Mouse (Mus musculus) heart, adult 8-10 months (tissue): ENCODE results near the gene Pofut1. TPM values are rescaled to one million over a fixed set of nuclear protein-coding genes. Genes with fewer than 3 reads are reported as not detected.
"Not testable (repeated sequence)": the region's sequence is repeated elsewhere in the genome, so short reads cannot be mapped to it uniquely, and the experiment has no call there.

Source experiments
- DNase-seq: peaks from one replicate; pipeline ENCODE4 v3.0.0; 2022; ENCODE audit warnings: low spot score
- total RNA-seq, 4 experiments: library from RNA; stranded (reverse); gene quantifications; 2 replicates each; pipeline ENCODE4 v1.2.4; 2022

Pofut1 gene
- total RNA-seq, 4 experiments from 2014 or later: 10.6 to 14.9 (median 13.5) TPM

DNA sequence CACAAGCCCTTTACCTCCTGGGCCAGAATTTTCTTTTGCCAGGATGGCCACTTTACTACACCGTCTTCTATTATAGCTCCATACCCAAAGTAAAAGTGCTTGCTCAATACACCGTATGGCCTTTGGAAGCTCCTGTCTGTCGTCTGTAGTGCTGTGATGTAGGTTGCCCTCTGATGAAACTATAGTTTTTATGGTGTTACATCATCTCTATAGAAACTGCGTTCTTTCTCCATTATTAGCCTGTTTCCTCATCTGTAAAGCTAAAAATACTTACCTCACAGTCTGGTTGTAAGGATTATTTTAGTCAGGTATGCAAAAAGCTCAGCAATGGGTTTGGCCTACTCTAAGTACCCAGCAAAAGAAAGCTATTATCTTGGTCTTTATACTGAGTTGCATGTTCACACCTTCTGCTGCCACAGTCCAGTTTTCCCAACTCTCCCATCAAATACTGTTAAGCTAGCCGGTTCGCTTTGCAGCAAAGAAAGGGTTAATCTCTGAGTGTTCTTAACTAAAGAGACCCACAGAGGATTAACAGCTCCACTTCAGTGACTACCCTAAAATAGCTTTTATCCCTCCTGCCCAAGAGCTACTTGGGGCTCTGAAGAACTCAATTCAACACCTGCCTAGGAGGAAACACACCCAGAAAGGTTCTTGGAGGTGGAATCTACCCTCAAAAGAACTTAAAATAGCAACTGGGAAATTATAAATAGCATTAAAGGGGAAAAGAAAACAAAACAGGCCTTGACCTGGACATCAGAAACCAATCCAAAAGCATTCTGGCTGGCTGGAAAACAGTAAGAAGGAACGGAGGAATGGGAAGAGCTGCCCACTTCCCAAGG, 2.1 kb upstream of the Pofut1 start:
- DNase-seq: no peak

DNA sequence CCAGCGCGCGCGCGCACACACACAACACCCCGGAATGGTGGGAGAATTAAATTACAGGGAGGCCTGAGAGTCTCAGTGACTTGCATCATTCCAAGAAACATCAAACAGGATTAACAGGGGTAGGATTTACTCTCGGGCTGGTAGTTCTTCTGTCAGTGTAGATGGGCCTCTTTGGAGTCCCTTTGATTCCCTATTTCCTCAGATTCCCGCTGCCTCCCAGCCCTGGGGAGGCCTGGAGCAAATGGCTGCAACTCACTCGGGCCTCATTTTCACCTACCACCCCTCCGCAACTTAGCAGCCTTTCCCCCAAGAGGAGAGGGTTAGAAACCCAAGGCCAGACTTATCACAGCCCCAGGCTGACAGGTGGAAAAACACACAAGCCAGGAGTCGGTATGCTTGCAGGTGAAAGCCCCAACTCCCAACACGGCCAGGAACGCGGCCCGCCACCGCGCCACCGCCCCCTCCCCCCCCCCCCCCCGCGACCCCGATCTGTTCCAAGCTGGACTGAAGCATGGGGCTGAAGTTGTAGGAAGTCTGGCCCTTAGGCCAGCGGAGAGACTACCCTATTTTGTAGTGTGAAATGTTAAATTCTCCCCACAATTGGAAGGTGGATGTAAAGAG, 1.4 kb upstream of the Pofut1 start:
- no peak for DNase-seq

DNA sequence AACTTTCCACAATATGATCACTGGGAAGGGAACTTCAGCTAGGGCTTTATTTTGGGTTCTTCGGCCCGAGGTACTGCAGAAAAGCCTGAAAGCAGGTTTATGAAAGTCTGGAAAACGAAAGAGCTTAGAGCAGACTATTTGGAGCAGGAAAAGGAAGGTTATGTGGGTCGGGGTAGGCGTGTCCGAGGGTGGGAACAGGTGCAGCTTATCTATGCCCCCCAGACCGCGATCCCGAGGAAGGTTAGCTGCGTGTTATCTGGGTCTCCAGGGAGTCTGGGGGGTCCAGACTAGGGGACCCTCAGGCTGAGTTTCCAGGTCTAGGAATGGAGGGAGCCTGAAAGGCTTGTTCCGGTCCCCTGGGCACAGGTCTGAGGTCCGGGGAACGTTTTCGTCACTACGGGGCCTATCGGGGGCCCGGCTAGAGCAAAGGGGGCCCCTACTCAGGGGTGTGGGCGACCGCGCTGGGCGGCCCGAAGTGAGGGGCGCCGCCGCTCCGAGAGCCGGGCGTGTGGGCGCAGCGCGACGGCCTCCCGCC, 565 bp upstream of the Pofut1 start:
- DNase-seq: no peak

DNA sequence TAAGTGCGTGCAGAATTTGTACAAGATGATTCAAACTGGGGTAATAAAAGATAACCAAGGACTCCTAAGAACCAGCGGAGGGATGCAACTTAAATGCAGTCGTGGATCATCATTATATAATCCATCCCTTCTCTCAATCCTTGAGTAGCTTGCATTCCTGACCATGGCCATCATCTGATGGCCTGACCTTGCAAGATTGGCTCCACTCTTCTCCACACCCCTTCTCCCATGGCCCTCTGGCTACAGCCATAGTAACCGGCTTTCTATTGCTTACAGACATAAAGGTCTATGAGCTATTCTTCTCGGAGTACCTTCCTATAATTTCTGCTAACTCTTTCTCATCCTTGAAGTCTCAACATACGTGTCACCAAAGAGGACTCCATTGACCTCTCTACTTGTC, 823 bp downstream of the Pofut1 start:
- DNase-seq: no peak

DNA sequence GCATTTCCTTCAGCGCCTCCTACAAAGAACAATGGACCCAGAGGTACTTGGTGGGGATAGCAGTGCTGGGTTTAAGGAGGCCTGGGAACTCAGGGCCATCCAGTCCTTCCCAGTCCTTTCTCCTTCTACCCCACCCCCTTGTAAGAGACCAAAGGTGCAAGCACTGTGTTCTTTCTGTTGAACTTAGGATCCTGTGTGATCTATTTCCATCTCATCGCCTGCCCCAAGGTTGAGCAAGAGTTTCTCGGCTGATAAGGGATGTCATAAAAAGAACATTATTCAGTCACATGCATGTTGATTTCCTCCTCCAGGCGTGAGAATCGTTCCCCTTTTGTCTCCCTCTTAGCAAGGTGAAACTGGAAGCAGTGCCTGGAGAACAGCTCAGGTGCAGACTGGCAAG, 8.4 kb downstream of the Pofut1 start:
- no peak for DNase-seq

DNA sequence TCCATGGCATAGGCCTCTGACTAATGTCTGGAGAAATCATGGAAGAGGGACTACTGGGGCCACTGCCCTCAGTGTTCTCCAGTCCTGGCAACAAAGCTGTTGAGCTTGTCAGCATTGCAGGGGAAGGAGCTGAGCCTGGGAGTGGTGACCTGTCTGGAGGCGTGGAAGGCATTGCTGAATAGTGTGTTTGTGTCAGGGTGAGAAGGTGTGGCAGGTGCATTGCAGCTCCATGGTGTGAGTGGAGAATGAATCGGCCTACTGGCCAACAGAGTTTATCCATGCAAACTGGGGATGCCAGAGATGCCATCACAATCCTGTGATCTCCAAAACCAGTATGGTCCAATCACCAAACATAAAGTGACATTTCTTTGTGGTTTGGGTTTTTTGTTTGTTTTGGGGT, 15.3 kb downstream of the Pofut1 start:
- no peak for DNase-seq

DNA sequence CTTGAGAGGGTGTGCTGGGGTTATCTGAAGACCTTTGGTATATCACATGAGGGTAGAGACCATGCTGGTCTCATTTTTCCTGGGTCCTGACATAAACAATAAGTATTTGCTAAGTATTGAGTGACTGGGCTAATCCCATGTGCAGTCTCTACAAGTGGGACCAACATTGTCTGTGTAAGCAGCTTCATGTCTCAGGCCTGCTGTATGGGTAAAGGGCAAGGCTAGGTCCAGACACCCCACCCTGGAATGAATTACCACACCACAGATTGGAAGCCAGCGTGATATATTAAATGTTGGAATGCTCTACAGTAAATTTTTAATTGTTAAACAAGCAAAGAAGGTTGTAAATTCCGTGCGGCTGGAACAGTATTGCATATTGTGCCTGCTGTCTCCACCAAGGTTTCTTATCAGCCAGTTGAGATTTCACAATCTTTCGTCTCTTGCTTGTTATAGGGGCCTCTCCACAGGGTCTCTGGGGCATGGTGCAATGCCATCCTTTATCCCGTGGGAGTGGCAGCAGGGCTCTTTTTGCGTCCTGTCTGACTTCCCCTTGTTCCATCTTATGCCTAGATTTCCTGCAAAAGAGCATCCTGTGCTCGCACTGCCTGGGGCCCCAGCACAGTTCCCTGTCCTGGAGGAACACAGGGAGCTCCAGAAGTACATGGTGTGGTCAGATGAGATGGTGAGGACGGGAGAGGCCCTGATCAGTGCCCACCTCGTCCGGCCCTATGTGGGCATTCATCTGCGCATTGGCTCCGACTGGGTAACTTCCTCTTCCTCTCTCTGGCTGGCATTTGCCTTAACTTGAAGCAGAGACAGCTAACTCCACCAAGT, 17.9 kb downstream of the Pofut1 start:
- DNase-seq: no peak

DNA sequence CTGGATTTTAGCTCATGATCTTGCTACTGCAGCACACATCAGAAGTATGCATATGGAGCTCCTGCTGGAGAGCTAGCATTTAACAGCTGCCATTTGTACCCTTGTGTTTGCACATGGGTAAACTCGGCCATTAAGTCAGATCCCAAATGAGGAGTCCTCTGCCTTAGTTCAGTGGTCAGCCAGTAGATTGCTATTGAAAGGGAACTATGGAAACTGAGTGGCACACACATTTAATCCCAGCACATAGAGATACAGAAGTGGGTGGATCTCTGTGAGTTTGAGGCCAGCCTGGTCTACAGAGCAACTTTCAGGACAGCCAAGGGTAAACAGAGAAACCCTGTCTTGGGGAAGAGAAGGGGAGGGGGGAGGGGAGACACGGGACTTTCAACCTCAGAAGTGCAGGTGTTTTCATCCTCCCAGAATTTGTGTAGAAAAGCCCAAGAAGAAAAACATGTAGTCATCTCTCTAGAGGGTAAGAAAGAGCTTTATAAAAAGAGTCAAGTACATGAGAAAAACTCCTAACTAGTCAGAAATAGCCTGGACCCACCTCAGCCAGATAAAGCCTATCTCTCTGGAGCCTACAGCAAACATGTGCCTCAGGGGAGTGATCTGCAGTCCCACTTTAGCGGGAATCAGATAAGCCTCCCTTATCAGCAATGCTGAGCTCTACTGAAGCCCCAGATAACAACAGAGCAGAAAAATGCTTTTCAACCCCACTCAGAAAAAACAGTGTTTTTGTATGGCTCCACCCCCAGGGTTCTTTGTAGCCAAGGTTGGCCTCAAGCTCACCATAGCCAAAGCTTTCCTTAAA, 18.7 kb downstream of the Pofut1 start:
- no peak for DNase-seq

DNA sequence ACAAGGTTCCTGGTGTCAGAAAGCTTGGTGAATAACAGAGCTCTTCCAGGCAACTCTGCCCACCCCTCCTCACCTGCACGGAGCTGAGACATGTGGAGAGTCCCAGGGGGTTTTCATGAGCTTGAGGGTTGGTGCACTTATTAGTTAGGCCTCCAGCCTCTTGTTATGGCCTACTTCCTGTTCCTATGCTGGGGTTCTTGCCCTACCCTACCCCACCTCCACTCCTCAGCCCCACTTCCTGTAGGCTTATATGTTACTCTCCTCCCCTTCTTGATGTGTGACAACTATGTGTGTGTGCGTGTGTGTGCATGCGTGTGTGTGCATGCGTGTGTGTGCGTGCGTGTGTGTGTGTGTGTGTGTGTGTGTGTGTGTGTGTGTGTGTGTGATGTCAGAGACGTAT, 21.7 kb downstream of the Pofut1 start:
- DNase-seq: no peak

DNA sequence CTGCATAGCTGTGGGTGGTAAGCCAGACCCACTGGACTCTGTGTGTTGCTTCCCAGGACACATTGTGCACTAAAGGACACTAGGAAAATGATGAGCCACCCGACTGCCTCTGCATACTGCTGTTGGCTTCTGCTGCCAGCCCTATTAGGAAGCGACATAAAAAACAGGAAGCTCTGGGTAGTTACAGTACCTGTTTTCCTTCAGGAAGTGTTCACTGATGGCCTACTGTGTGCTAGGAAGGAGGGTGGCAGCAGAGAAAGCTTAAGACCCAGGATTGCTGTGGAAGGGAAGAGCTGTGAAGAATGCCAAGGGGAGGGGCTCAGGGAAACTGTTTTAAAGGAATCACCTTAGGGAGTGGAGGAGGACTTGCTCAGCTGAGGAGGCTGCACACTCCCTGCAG, 26.0 kb downstream of the Pofut1 start:
- no peak for DNase-seq

DNA sequence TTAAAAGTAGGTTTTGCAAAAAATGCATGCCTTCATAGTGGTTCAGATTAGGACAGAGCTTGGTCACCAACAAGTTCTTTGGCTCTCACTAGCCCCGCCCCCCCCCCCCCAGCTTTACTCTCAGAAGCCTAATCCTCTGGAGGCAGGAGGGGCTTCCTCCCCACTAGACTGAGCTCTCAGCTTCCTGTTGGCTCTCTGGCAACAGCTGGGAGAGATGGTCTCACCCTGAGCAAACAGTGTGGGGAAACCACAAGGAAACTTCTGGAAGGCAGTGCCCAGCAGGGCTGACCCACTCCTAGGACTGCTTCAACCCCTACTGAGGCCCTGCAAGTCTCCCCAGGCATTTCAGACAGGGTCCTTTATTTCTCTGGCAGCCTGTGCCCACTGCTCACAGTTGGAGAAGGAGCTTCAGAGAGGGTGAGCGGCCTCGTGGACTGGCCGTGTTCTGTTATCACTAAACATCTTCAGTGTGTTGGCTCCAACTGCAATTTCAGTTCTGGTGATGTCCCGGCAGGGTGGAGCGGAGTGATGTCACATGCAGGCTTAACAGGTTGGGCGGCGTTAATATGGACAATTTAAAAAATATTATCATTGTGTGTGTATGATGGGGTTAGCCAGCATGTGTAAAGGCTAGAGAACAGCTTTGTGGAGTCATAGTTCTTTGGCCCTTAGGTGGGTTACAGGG, 29.0 kb downstream of the Pofut1 start:
- not testable (repeated sequence) for DNase-seq

DNA sequence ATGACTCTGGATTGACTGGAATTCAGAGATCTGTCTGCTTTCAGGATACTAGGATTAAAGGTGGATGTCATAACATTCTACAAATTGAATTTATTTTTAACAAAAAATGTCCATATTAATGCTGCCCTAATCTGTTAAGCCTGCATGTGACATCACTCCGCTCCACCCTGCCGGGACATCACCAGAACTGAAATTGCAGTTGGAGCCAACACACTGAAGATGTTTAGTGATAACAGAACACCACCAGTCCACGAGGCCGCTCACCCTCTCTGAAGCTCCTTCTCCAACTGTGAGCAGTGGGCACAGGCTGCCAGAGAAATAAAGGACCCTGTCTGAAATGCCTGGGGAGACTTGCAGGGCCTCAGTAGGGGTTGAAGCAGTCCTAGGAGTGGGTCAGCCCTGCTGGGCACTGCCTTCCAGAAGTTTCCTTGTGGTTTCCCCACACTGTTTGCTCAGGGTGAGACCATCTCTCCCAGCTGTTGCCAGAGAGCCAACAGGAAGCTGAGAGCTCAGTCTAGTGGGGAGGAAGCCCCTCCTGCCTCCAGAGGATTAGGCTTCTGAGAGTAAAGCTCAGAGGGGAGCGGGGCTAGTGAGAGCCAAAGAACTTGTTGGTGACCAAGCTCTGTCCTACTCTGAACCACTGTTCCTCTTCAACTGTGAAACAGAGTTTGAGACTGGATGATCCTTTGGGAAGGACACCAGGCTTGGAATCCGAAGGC, 33.0 kb downstream of the Pofut1 start:
- not testable (repeated sequence) for DNase-seq

DNA sequence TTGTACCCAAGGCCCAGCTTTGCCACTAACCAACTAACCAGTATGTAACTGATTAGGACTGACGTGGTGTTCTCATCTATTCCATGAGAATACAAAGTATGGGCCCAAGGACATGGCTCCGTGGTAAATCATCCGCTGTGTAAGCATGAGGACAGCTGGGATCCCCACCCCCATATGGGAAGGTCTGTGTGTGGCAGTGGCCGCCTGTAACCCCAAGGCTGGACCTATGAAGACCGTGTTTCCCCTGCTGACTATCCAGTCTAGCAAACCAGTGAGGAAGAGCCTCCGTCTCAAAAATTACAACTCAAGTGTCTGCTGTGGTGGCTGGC, 33.5 kb downstream of the Pofut1 start:
- no peak for DNase-seq

DNA sequence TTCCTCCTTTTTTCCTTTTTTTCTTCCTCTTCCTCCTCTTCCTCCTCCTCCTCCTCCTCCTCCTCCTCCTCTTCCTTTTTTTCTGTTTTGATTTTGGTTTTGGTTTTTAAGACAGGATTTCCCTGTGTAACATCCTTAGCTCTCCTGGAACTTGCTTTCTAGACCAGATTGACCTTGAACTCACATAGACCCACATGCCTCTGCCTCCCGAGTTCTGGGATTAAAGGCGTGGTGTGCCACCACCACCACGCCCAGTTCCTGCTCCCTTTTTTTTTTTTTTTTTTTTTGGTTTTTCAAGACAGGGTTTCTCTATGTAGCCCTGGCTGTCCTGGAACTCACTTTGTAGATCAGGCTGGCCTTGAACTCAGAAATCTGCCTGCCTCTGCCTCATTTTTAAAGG, 34.2 kb downstream of the Pofut1 start:
- DNase-seq: not testable (repeated sequence)

DNA sequence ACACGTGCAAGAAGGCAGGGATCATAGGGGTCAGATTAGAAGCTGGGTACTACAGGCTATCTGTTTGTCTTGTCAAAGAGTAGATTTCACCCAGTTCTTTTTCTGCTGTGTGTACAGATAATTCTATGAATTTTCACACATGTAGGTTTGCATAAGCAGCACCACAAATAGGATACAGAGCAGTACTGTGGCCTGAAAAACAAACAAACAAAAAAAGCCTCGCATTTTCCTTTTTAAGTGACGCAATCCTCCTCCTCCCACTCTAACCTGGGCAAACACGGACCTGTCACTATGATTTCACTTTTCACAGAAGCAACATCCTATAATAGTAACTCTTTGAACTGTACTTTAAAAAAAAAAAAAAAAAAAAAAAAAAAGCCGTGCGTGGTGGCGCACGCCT, 35.1 kb downstream of the Pofut1 start:
- no peak for DNase-seq

DNA sequence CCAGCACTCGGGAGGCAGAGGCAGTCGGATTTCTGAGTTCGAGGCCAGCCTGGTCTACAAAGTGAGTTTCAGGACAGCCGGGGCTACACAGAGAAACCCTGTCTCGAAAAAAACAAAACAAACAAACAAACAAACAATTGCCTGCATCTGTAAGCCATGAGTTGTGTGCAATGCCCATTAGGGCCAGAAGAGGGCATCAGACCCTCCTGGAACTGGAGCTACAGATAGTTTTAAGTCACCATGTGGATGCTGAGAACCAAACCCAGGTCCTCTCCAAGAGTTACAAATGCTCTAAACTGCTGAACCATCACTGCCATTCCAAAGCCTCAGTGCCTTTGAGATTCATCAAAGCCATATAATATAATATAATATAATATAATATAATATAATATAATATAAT, 35.5 kb downstream of the Pofut1 start:
- not testable (repeated sequence) for DNase-seq

DNA sequence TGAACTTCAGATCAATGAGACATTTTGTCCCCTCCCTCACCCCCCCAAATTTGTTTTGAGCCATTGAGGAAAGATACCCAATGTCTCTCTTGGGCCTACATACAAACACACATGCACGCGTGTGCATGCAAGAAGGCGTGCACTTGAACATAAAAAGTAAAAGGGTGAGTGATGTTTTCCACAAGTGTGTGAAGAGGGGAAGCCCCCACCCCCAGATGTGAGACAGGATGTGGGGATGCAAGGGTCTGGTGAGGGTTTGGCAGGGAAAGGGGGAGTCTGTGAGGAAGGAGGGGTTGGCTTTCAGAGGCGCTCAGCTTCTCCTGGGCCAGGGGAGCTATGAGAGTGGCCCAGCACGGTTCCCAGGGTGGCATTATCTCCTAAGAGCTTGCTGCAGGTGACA, 37.0 kb downstream of the Pofut1 start:
- DNase-seq: no peak

DNA sequence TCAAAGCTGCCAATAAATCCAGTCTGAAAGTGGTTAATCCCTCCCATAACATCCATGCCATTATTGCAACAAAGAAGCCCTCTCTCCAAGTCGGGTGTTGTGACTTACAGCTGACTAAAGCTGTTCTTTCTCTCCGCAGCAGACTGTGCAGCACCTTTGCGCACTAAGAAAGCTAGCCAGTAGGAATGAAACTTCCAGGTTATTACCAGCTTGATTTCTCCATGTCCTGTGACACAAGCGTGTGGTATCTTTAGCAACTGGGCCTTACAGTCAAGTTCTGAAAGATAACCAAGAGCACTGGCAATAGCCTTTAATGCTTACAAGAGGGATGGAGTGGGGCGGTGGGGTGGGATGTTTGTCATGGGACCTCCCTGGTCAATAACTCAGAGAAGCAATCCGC, 42.6 kb downstream of the Pofut1 start:
- DNase-seq: no peak

DNA sequence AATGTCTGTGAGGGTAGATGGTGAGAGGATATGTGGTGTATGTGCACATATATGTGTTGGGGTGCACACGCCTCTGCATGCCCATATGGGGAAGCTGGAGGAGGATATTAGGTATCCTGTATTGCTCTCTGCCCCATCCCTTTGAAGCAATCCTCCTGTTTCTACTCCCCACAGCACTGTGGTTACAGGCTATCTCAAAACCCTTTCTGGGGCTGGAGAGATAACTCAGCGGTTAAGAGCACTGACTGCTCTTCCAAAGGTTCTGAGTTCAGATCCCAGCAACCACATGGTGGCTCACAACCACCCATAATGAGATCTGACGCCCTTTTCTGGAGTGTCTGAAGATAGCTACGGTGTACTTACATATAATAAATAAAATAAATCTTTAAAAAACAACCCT, 45.2 kb downstream of the Pofut1 start:
- DNase-seq: no peak

DNA sequence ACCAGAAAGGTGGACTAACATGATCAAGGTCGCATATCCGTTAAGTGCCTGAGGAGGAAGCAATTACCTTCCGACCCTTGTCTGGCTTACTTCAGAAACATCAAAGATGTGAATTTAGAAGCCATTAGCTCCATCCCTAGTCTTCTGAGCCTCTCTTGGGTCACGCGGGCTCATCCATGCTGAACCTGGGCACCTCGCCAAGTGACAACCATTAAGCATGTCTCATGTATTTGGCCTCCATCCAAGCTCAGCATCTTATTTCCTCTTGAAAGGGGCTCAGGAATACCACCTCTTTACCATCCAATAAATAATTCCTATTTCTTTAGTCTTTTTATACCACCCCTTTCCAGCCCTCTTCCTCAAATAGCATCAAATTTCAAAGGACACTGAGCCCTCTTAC, 46.5 kb downstream of the Pofut1 start:
- no peak for DNase-seq
